Mouse (Mus musculus): ENCODE data around the gene Gpatch1. TPM values are rescaled to one million over a fixed set of nuclear protein-coding genes. Genes with fewer than 3 reads are reported as not detected.

Gene Gpatch1
- 20.0 and 20.3 TPM in 2 replicates for polyA plus RNA-seq (2016; fragmentation: Nextera tagmentation; extraction: Ambion mirVana)

DNA sequence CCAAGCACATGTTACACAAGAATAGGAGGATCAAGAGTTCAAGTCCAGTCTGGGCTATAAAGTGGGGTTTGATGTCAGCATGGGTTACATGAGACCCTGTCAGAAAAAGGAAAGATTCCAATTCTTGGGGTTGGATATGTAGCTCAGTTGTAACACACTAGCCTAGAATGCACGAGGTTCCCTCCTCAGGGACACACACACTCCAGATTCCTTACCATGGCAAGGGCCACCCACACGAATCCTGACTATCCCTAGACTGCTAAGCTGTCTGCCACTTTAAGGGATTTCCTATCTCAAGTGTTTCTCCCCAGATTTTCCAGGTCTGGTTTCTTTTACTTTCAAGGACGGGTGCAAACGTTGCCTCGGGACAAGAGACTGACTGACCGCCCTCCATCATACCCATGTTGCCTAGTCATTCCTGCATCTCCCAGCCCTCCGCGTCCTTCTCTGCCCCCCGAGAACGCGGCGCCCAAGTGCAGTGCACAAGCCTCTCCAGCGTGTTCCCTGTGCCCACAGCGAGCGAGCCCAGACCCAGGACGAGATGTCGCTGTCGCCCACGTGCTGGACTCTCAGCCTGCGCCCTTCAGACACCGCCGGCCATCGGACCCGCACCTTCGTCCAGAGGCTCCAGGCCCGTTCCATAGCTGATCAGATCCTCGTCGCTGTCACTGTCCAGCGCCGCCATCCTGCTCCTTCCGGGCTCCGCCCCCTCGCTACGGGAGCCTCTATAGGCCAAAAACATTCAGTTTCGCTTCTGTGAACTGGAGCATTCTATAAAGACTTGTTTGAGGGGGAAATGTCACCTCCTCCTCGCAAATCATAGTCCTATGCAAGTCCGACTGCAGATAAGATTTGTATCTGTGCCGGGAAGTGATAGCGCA, at the start of gene Gpatch1:
Gpatch1 (minus strand) TSS at position 712 of the 881 bp plus-strand sequence.
- WGBS = 1% methylated on average over 39 of the region's 39 CpGs
- ATAC-seq (ENCODE audit: low FRiP score, low read depth) = peak; percentile 86
- H3K4me2 ChIP-seq (replicated peaks) = peak within 1 kb of the TSS; percentile 68
- peak within 1 kb of the TSS; percentile 81 for H3K9ac ChIP-seq
- no peaks in the 10 kb centered on the region for H3K36me3 ChIP-seq
- no peaks in the 10 kb centered on the region for H3K9me3 ChIP-seq
- H3K27me3 ChIP-seq (replicated peaks) = no peaks in the 10 kb centered on the region
- peak within 1 kb of the TSS; percentile 79 for H3K4me3 ChIP-seq
- peaks cover 12% of the 10 kb centered on the region for H3K4me1 ChIP-seq
- 0 out of 2 replicates have a peak within 1 kb of the TSS, but pooled peaks have one; percentile 8 for H3K27ac ChIP-seq

DNA sequence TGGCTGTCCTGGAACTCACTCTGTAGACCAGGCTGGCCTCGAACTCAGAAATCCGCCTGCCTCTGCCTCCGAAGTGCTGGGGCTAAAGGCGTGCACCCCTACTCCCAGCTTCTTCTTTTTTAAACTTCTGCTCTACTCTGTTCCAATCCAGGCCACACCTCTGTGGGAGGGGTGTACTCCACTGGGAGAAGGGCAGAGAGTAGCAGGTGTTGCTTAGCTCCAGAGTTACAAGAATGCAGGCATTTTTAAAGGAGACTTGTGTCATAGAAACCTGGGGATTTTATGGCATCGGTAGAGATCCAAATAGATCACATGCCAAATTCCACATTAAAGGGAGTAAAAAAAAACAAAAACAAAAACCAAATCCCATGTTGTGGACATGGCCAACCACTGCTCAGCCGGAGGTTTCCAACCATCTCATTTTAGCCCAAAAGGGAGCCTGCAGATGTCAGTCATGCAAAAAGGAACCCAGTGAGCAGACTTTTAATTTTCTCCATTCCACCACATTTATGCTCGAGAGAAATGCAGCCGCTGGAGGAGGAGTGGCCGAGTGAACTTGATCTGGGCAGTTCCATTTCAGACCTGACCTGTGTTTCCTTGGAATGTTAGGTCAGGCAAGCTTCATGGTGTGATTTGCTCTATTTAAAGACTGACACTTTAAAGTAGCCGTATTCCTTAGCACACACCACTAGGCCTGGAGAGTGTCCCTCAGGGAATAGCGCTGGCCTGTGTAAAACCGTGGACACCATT, 47.1 kb upstream of the Gpatch1 start:
- no peak overlapping the region for H3K4me3 ChIP-seq

GRCm38 (mm10) chr7:35362868-35363267, 44.6 kb upstream of the Gpatch1 start:
- no peak for ATAC-seq (ENCODE audit: low FRiP score, low read depth)
- no peaks in the 10 kb centered on the region for H3K27me3 ChIP-seq (replicated peaks)
- no peaks in the 10 kb centered on the region for H3K4me1 ChIP-seq
- no peak overlapping the region for H3K4me3 ChIP-seq
- H3K36me3 ChIP-seq = no peaks in the 10 kb centered on the region
- no peaks in the 10 kb centered on the region for H3K9me3 ChIP-seq
- H3K27ac ChIP-seq = no peak overlapping the region
- no peak overlapping the region for H3K9ac ChIP-seq
- 90% methylated on average over 5 of the region's 5 CpGs for WGBS
- no peak overlapping the region for H3K4me2 ChIP-seq (replicated peaks)

More for the DNA sequence above, 47.1 kb upstream of the Gpatch1 start:
- H3K9me3 ChIP-seq = no peaks in the 10 kb centered on the region
- H3K27me3 ChIP-seq (replicated peaks) = no peaks in the 10 kb centered on the region
- no peaks in the 10 kb centered on the region for H3K4me1 ChIP-seq
- no peak overlapping the region for H3K4me2 ChIP-seq (replicated peaks)
- no peak overlapping the region for H3K9ac ChIP-seq
- H3K27ac ChIP-seq = no peak overlapping the region
- H3K36me3 ChIP-seq = no peaks in the 10 kb centered on the region
- WGBS = 84% methylated on average over 12 of the region's 12 CpGs
- no peak for ATAC-seq (ENCODE audit: low FRiP score, low read depth)

DNA sequence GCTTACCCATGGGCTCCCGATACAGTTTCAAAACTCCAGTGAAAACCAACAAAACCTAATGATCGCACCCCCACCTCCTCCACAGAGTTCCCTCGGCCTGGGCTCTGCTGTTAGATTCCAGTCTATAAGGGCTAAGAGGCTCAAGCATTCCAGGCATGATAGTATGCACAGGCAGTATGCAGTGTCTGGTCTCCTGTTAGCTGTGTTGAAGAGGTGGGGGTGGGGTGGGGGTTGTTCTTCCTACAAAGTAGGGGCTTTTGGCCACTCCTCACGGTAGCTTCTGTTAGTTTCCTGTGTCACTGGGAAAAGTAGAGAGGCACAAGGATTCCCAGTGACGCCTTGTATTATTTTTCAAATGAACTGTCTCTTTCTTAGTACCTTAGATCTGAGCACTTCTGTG, 44.0 kb upstream of the Gpatch1 start:
- ATAC-seq (ENCODE audit: low FRiP score, low read depth) = no peak
- no peak overlapping the region for H3K9ac ChIP-seq
- no peak overlapping the region for H3K27ac ChIP-seq
- H3K4me2 ChIP-seq (replicated peaks) = no peak overlapping the region
- H3K4me1 ChIP-seq = no peaks in the 10 kb centered on the region
- no peak overlapping the region for H3K4me3 ChIP-seq
- H3K27me3 ChIP-seq (replicated peaks) = no peaks in the 10 kb centered on the region
- 84% methylated on average over 5 of the region's 5 CpGs for whole genome bisulfite sequencing
- no peaks in the 10 kb centered on the region for H3K36me3 ChIP-seq
- no peaks in the 10 kb centered on the region for H3K9me3 ChIP-seq

GRCm38 (mm10) chr7:35357621-35358020, 39.4 kb upstream of the Gpatch1 start:
- 91% methylated on average over 12 of the region's 12 CpGs for WGBS
- Histone ChIP-seq H3K9me3 (0 out of 2 replicates have a peak, but pooled peaks cover 3% of the 10 kb centered on the region), H3K4me2 (replicated peaks) (no peak overlapping the region)

DNA sequence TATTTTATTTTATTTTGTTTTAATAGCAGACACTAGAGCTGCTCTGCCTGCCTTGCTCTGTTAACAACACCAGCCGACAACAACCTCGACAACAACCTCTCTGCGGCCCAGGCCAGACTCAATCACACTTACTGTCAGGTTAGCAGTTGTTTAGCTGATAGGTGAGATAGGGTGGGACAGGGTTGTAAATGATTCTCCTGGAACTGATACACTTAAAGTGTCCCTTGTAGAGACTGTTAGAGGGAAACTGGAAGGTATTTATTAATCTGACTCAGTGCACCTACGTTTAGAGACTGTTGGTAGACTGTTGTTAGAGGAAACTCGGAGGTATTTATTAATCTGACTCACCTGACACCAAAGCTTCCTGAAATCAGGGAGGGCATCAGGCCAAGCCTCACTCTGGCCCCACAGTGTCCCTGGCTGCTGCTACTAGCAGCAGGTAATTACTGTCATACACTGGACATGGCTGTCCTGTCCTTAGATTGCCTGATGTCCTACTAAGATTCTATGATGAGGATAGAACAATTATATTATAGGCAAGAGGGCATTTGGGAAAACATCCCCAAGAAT, 37.1 kb upstream of the Gpatch1 start:
- Histone ChIP-seq H3K4me2 (replicated peaks) (no peak overlapping the region), H3K9ac (no peak overlapping the region), H3K9me3 (0 out of 2 replicates have a peak, but pooled peaks cover 3% of the 10 kb centered on the region), H3K27ac (no peak overlapping the region), H3K27me3 (replicated peaks) (no peaks in the 10 kb centered on the region), H3K4me1 (no peaks in the 10 kb centered on the region), H3K36me3 (no peaks in the 10 kb centered on the region), H3K4me3 (no peak overlapping the region)
- 87% methylated on average over 5 of the region's 5 CpGs for WGBS
- no peak for ATAC-seq (ENCODE audit: low FRiP score, low read depth)

More at GRCm38 (mm10) chr7:35357621-35358020, 39.4 kb upstream of the Gpatch1 start:
- Histone ChIP-seq H3K27me3 (replicated peaks) (no peaks in the 10 kb centered on the region), H3K9ac (no peak overlapping the region), H3K36me3 (no peaks in the 10 kb centered on the region), H3K4me3 (no peak overlapping the region), H3K4me1 (no peaks in the 10 kb centered on the region), H3K27ac (no peak overlapping the region)
- ATAC-seq (ENCODE audit: low FRiP score, low read depth) = no peak

DNA sequence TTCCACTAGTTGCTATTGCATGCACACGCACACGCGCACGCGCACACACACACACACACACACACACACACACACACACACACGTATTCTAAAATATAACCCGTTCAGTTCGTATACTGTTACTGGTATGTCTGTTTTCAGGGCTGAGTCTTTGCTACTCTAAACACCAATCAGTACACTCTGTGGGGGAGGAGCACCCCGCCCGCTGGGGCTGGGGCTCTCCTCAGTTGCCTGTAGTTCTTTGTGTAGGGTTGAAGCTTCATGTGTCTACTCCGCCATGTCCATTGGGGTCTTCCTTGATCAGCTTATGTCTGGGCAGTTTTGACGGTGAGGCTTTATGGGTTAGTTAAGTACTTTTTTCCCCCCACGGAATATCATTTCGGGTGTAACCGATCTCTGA, 35.1 kb upstream of the Gpatch1 start:
- no peak overlapping the region for H3K4me3 ChIP-seq
- H3K27ac ChIP-seq = no peak overlapping the region
- no peak overlapping the region for H3K9ac ChIP-seq
- 0 out of 2 replicates have a peak, but pooled peaks cover 3% of the 10 kb centered on the region for H3K9me3 ChIP-seq
- 95% methylated on average over 15 of the region's 15 CpGs for WGBS
- no peaks in the 10 kb centered on the region for H3K27me3 ChIP-seq (replicated peaks)
- no peak for ATAC-seq (ENCODE audit: low FRiP score, low read depth)
- no peak overlapping the region for H3K4me2 ChIP-seq (replicated peaks)
- H3K36me3 ChIP-seq = no peaks in the 10 kb centered on the region
- H3K4me1 ChIP-seq = no peaks in the 10 kb centered on the region

GRCm38 (mm10) chr7:35351155-35351554, 32.9 kb upstream of the Gpatch1 start:
- H3K36me3 ChIP-seq = no peaks in the 10 kb centered on the region
- 97% methylated on average over 3 of the region's 3 CpGs for WGBS
- no peak for ATAC-seq (ENCODE audit: low FRiP score, low read depth)

GRCm38 (mm10) chr7:35349886-35350684, 31.8 kb upstream of the Gpatch1 start:
- Histone ChIP-seq H3K27ac (no peak overlapping the region), H3K9me3 (0 out of 2 replicates have a peak, but pooled peaks cover 3% of the 10 kb centered on the region), H3K4me1 (no peaks in the 10 kb centered on the region), H3K4me2 (replicated peaks) (no peak overlapping the region), H3K4me3 (no peak overlapping the region), H3K27me3 (replicated peaks) (no peaks in the 10 kb centered on the region), H3K9ac (no peak overlapping the region), H3K36me3 (no peaks in the 10 kb centered on the region)
- ATAC-seq (ENCODE audit: low FRiP score, low read depth) = no peak
- WGBS = 94% methylated on average over 8 of the region's 8 CpGs

More at GRCm38 (mm10) chr7:35351155-35351554, 32.9 kb upstream of the Gpatch1 start:
- no peaks in the 10 kb centered on the region for H3K27me3 ChIP-seq (replicated peaks)
- H3K9ac ChIP-seq = no peak overlapping the region
- 0 out of 2 replicates have a peak, but pooled peaks cover 3% of the 10 kb centered on the region for H3K9me3 ChIP-seq
- H3K4me3 ChIP-seq = no peak overlapping the region
- no peaks in the 10 kb centered on the region for H3K4me1 ChIP-seq
- H3K4me2 ChIP-seq (replicated peaks) = no peak overlapping the region
- no peak overlapping the region for H3K27ac ChIP-seq

- H3K9ac ChIP-seq = no peak overlapping the region
- H3K4me2 ChIP-seq (replicated peaks) = no peak overlapping the region
- no peaks in the 10 kb centered on the region for H3K4me1 ChIP-seq
- H3K4me3 ChIP-seq = no peak overlapping the region
- H3K27me3 ChIP-seq (replicated peaks) = no peaks in the 10 kb centered on the region
- 89% methylated on average over 4 of the region's 4 CpGs for WGBS
- 0 out of 2 replicates have a peak, but pooled peaks cover 2% of the 10 kb centered on the region for H3K9me3 ChIP-seq
- H3K36me3 ChIP-seq = no peaks in the 10 kb centered on the region
- ATAC-seq (ENCODE audit: low FRiP score, low read depth) = no peak
- H3K27ac ChIP-seq = no peak overlapping the region
These were observed 30.8 kb upstream of the Gpatch1 start for GRCm38 (mm10) chr7:35349022-35349421.

- H3K4me3 ChIP-seq = no peak overlapping the region
- 78% methylated on average over 17 of the region's 18 CpGs for WGBS
- no peaks in the 10 kb centered on the region for H3K4me1 ChIP-seq
- H3K27ac ChIP-seq = no peak overlapping the region
- ATAC-seq (ENCODE audit: low FRiP score, low read depth) = no peak
- H3K9ac ChIP-seq = no peak overlapping the region
- H3K36me3 ChIP-seq = no peaks in the 10 kb centered on the region
- no peaks in the 10 kb centered on the region for H3K9me3 ChIP-seq
- no peaks in the 10 kb centered on the region for H3K27me3 ChIP-seq (replicated peaks)
- no peak overlapping the region for H3K4me2 ChIP-seq (replicated peaks)
These were observed 29.9 kb upstream of the Gpatch1 start for GRCm38 (mm10) chr7:35347918-35348700.

All from neural tube, embryonic 12.5 days (tissue).